Mouse (Mus musculus): ENCODE results near the gene Zfp445. TPM values are rescaled to one million over a fixed set of nuclear protein-coding genes. Genes with fewer than 3 reads are reported as not detected.

Zfp445 gene
- 140 and 156 TPM in 2 replicates for polyA plus RNA-seq (2012; rRNA removed)

DNA sequence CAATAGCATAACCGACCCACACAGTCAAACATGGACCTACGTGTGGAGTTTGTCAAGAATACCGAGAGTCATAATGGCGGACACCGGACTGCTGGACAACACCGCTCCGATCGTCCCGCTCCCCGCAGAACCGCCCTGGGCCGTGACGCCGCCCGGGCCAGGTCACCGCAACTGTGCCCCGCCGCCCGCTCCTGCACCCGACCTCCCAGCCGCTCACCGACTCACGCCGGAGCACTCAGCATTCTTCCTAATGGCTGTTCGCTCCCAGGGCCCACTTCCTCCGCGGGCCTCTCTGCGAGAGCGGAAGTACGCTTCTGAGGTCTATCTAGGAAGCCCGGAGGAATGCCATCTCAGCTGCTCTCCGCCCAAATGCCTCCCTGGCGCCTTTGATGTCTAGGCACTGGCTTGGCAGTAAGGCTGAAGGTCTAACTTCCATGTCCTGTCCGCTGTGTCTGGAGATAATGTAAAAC is at the start of gene Zfp445:
Gene Zfp445 (minus strand): TSS at position 310 of the 470 bp plus-strand sequence.
- H3K4me3 ChIP-seq (ENCODE audit: insufficient read depth, low read length), result peak within 1 kb of the TSS; percentile 52
- peaks cover 5% of the 10 kb centered on the region; the same call in 1 of the 2 replicates for H3K4me1 ChIP-seq (ENCODE audit: control insufficient read depth, insufficient read depth, low read length)
- TF ChIP-seq POLR2A (IDR thresholded peaks at IDR 0.05; ENCODE audit: extremely low read depth, insufficient read depth, low read length) (peak; percentile 43; the same call in 1 of the 2 replicates), CTCF (IDR thresholded peaks at IDR 0.05; ENCODE audit: extremely low read depth, insufficient read depth, low read length) (no peak)
- peak within 1 kb of the TSS; percentile 81; the same call in 1 of the 2 replicates for H3K27ac ChIP-seq (ENCODE audit: insufficient read depth, low read length)

- H3K4me1 ChIP-seq (ENCODE audit: control insufficient read depth, insufficient read depth, low read length), result no peaks in the 10 kb centered on the region
- H3K4me3 ChIP-seq (ENCODE audit: insufficient read depth, low read length), result peak overlapping the region; percentile 33
- H3K27ac ChIP-seq (ENCODE audit: insufficient read depth, low read length), result no peak overlapping the region
- TF ChIP-seq CTCF (IDR thresholded peaks at IDR 0.05; ENCODE audit: extremely low read depth, insufficient read depth, low read length) (no peak), POLR2A (IDR thresholded peaks at IDR 0.05; ENCODE audit: extremely low read depth, insufficient read depth, low read length) (no peak)
These were observed 37.1 kb upstream of the Zfp445 start for GRCm38 (mm10) chr9:122902717-122903535.

- H3K4me3 ChIP-seq (ENCODE audit: insufficient read depth, low read length), result no peak overlapping the region
- H3K4me1 ChIP-seq (ENCODE audit: control insufficient read depth, insufficient read depth, low read length), result no peaks in the 10 kb centered on the region
- TF ChIP-seq POLR2A (IDR thresholded peaks at IDR 0.05; ENCODE audit: extremely low read depth, insufficient read depth, low read length) (no peak), CTCF (IDR thresholded peaks at IDR 0.05; ENCODE audit: extremely low read depth, insufficient read depth, low read length) (no peak)
- H3K27ac ChIP-seq (ENCODE audit: insufficient read depth, low read length), result no peak overlapping the region
These were observed 35.2 kb upstream of the Zfp445 start for GRCm38 (mm10) chr9:122901047-122901446.

DNA sequence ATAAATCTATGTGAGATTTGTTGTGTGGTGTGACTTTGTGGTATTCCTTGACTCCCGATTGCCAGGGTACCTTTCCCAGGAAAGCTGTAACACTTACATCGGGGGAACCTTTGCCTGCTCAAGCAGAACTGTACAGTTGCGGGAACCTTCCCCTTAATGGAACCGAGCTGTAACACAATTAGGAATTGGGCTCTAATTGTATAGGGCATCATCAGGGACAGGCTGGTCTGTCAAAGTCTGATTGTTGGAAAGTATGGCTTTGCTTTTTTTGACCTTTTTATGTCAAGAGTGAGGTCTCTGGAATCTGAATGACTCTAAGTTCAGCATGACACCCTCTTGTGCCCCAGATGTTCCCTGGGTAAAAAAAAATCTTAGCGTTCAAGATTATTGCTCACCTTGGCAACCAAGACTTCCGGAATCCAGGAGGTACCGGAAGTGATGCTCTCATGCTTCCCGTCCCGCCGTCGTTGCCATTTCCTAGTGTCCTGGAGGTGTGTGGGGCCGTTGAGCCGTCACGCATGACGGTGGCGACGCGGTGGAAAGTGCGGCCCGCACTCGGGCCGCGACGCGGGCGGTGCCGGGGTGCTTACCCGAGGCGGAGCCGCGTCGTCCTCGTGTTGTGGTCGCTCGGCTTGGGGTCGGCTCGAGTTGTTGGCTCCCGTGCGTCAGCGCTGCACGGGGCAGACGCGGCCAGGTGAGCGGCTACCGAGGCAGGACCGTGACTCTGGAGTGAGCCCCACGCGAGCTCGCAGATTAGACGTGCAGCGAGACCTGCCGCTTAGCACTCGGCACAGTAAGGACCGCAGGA is 20.8 kb upstream of the Zfp445 start:
- peak overlapping the region; percentile 66 for H3K4me3 ChIP-seq (ENCODE audit: insufficient read depth, low read length)
- H3K27ac ChIP-seq (ENCODE audit: insufficient read depth, low read length), result no peak overlapping the region
- H3K4me1 ChIP-seq (ENCODE audit: control insufficient read depth, insufficient read depth, low read length), result peaks cover 3% of the 10 kb centered on the region; the same call in 1 of the 2 replicates
- TF ChIP-seq CTCF (IDR thresholded peaks at IDR 0.05; ENCODE audit: extremely low read depth, insufficient read depth, low read length), result no peak
- TF ChIP-seq POLR2A (IDR thresholded peaks at IDR 0.05; ENCODE audit: extremely low read depth, insufficient read depth, low read length), result peak; percentile 83

DNA sequence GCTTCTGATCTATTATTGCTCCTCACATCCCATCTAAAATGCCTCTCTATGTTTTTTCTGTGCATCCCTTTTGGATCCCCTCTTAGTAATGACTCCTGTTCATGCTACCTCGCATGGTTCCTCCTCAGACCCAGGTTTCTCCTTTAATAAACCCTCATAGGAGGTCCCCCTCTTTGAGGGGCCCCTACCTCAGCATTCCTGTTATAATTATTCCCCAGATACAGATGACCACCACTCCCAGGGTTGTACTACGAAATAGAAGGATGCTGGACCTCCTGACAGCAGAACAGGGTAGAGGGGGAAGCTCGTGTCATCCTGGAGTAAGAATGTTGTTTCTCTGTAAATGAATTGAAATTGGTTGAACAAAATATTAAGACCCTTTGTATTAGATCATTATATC is 19.6 kb upstream of the Zfp445 start, which contains the start of gene Zkscan7:
Gene Zkscan7 (plus strand): TSS at position 301 of the 400 bp plus-strand sequence.
- Histone ChIP-seq H3K27ac (ENCODE audit: insufficient read depth, low read length) (no peak within 1 kb of the TSS), H3K4me3 (ENCODE audit: insufficient read depth, low read length) (peak within 1 kb of the TSS; percentile 66; the same call in 1 of the 2 replicates), H3K4me1 (ENCODE audit: control insufficient read depth, insufficient read depth, low read length) (peaks cover 3% of the 10 kb centered on the region; the same call in 1 of the 2 replicates)

DNA sequence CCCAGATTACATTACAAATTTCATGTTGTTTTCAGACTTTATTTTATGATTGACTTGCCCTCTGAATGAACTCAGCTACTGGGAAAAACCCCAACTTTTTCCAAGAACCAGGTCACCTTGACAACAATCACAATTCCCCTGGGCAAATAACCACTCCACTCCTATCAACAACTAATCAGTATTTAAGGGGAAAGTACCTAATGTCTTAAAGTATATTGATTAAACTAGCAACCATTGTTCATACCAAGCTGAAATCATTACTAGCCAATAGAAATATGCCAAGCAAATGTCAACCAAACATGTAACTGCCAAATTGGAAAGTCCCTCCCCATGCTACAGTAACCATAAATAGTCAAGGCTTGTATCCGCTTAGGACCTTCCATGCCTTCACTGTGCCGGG is 9.3 kb upstream of the Zfp445 start:
- H3K27ac ChIP-seq (ENCODE audit: insufficient read depth, low read length), result no peak overlapping the region
- H3K4me3 ChIP-seq (ENCODE audit: insufficient read depth, low read length), result no peak overlapping the region
- H3K4me1 ChIP-seq (ENCODE audit: control insufficient read depth, insufficient read depth, low read length), result no peaks in the 10 kb centered on the region
- TF ChIP-seq POLR2A (IDR thresholded peaks at IDR 0.05; ENCODE audit: extremely low read depth, insufficient read depth, low read length) (no peak), CTCF (IDR thresholded peaks at IDR 0.05; ENCODE audit: extremely low read depth, insufficient read depth, low read length) (no peak)

More for the DNA sequence above, 19.6 kb upstream of the Zfp445 start, which contains the start of gene Zkscan7:
- TF ChIP-seq CTCF (IDR thresholded peaks at IDR 0.05; ENCODE audit: extremely low read depth, insufficient read depth, low read length) (no peak), POLR2A (IDR thresholded peaks at IDR 0.05; ENCODE audit: extremely low read depth, insufficient read depth, low read length) (no peak)

DNA sequence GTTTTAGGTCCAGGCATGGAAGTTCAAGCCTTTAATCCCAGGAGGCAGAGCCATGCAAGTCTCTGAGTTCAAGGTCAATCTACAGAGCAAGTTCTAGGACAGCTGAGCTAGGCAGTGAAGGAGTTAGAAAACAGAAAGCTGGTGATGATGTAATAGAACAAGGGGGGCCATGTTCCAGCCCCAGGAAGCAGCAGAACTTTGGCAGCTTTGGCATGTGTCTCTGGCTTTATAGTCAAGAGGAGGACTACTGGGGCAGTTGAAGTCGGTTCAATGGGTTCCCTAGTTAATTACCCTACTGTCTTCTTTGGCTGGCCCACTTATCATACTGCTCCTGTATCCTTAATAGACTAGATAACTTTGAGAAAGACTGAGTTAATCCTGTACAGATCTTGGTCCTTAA is 8.8 kb upstream of the Zfp445 start:
- TF ChIP-seq POLR2A (IDR thresholded peaks at IDR 0.05; ENCODE audit: extremely low read depth, insufficient read depth, low read length), result no peak
- no peak for TF ChIP-seq CTCF (IDR thresholded peaks at IDR 0.05; ENCODE audit: extremely low read depth, insufficient read depth, low read length)
- Histone ChIP-seq H3K4me3 (ENCODE audit: insufficient read depth, low read length) (no peak overlapping the region), H3K4me1 (ENCODE audit: control insufficient read depth, insufficient read depth, low read length) (no peaks in the 10 kb centered on the region), H3K27ac (ENCODE audit: insufficient read depth, low read length) (no peak overlapping the region)

DNA sequence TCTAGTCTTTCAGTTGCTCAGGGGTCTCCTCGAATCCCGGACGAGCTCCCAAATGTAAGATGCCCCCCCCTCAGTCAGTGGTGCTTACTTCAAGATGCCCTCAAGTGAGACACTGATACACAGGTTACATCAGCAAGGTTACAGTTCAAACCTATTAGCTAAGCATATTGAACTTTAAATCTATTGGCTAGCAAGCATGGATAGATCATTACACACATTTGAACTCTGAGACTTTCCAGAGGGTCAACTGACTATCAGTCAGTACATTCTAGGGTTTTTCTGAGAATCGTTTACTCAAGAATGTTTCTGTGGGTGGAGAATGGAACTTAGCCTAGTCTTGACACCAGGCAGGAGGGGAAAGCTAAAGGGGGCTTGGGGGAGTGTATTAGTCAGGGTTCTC is 6.8 kb upstream of the Zfp445 start:
- TF ChIP-seq CTCF (IDR thresholded peaks at IDR 0.05; ENCODE audit: extremely low read depth, insufficient read depth, low read length) (no peak), POLR2A (IDR thresholded peaks at IDR 0.05; ENCODE audit: extremely low read depth, insufficient read depth, low read length) (no peak)
- no peak overlapping the region for H3K4me3 ChIP-seq (ENCODE audit: insufficient read depth, low read length)
- H3K27ac ChIP-seq (ENCODE audit: insufficient read depth, low read length), result no peak overlapping the region
- H3K4me1 ChIP-seq (ENCODE audit: control insufficient read depth, insufficient read depth, low read length), result no peaks in the 10 kb centered on the region

DNA sequence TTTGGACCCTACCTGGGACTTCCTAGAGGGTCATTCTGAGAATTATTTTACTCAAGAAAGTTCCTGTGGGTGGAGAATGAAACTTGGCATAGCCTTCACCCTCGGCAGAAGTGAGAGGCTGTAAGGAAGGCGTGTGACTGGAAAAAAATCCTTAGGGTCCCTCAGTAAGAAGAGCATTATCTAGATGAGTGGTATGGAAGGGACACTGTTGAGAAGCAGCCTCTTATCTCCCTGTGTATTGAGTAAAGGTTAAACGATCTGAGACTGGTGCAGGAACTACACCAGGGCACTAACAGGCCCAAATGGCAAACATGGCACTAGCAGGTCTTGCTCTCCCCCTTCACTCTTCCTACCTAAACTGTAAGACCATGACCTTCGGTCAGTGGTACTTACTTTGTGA is 386 bp upstream of the Zfp445 start:
- Histone ChIP-seq H3K4me1 (ENCODE audit: control insufficient read depth, insufficient read depth, low read length) (peaks cover 5% of the 10 kb centered on the region; the same call in 1 of the 2 replicates), H3K4me3 (ENCODE audit: insufficient read depth, low read length) (peak overlapping the region; percentile 52), H3K27ac (ENCODE audit: insufficient read depth, low read length) (no peak overlapping the region)
- TF ChIP-seq POLR2A (IDR thresholded peaks at IDR 0.05; ENCODE audit: extremely low read depth, insufficient read depth, low read length) (no peak), CTCF (IDR thresholded peaks at IDR 0.05; ENCODE audit: extremely low read depth, insufficient read depth, low read length) (no peak)

Data from cortical plate, adult 2 months (tissue).